10 mouse cellular contexts compared by ENCODE assay signal in the genomic region with DNA sequence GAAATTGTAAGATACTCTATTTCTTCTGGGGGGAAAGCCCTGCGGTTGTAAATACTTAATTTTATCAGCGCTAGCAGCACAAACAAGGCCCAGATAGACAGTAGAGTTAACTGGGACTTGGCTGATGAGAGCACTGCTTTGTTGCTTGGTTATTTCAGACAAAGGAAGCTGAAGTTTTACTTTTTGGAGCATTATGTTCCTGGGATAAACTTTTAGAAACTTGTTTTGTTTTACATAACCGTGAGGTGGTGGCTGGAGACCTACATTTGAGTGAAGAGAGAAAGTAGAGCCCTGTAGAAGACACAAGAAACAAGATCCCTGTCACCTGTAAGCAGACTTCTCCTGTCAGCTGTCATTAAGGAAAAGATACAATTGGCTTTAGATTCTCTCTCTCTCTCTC. TPM values are rescaled to one million over a fixed set of nuclear protein-coding genes. Genes with fewer than 3 reads are reported as not detected.
DNase-seq lines count a peak whose midpoint lies in the region; ATAC-seq and TF ChIP-seq lines count a peak whose summit lies in the region.
"Had no signal": no experiment of that assay in that cellular context is flagged by ENCODE, and none has a peak within 500 bp of the region (broad histone marks: within the 10 kb centered on the region; RNA-seq: fewer than 3 reads in every experiment).

No protein-coding gene starts in this region.

- no peak for TF ChIP-seq CTCF in stomach, postnatal 0 days (IDR thresholded peaks at IDR 0.05; ENCODE audit: low read depth)

- 58% methylated on average over 3 of the region's 3 CpGs for WGBS in heart, embryonic 13.5 days
- 64% methylated on average over 3 of the region's 3 CpGs for WGBS in neural tube, embryonic 11.5 days
- WGBS in midbrain, embryonic 10.5 days, result 64% methylated on average over 3 of the region's 3 CpGs
- 73% methylated on average over 3 of the region's 3 CpGs for WGBS in stomach, postnatal 0 days

- H3K27ac ChIP-seq in heart, embryonic 13.5 days (replicated peaks), result no peak overlapping the region
- H3K27ac ChIP-seq in neural tube, embryonic 11.5 days (ENCODE audit: low read depth, low read length), result no peak overlapping the region
- no peak overlapping the region; the same call in 1 of the 2 replicates for H3K27ac ChIP-seq in midbrain, embryonic 10.5 days (replicated peaks)
- H3K27ac ChIP-seq in stomach, postnatal 0 days (replicated peaks), result no peak overlapping the region

- H3K4me2 ChIP-seq in heart, embryonic 13.5 days, result peak overlapping the region; percentile 90
- peak overlapping the region; percentile 94 for H3K4me2 ChIP-seq in neural tube, embryonic 11.5 days (ENCODE audit: low read depth)
- peak overlapping the region; percentile 78 for H3K4me2 ChIP-seq in stomach, postnatal 0 days (replicated peaks; ENCODE audit: low read depth)

- no peak for TF ChIP-seq EP300 in stomach, postnatal 0 days (optimal IDR thresholded peaks at IDR 0.05)

- intact Hi-C loops in heart, postnatal 25 days (cut with DNase I), result no loop called here

- no peak for DNase-seq in heart, postnatal 25 days (ENCODE audit: low spot score)
- DNase-seq in neural tube, embryonic 11.5 days (ENCODE audit: low spot score), result no peak
- no peak for DNase-seq in neural tube, embryonic 10.5 days (ENCODE audit: extremely low spot score, low spot score)
- DNase-seq in midbrain, embryonic 10.5 days (ENCODE audit: low spot score), result no peak
- no peak for DNase-seq in stomach, postnatal 0 days (ENCODE audit: low spot score)
- DNase-seq in gastrocnemius, postnatal 10 days, result no peak
- no peak for DNase-seq in left cerebral cortex, adult 18-20 months (ENCODE audit: low spot score in 2 of 2)

- H3K36me3 ChIP-seq in heart, embryonic 13.5 days, result no peaks in the 10 kb centered on the region
- H3K36me3 ChIP-seq in neural tube, embryonic 11.5 days (ENCODE audit: control insufficient read depth, insufficient read depth, low read length), result no peaks in the 10 kb centered on the region
- H3K36me3 ChIP-seq in midbrain, embryonic 10.5 days, result no peaks in the 10 kb centered on the region
- no peaks in the 10 kb centered on the region for H3K36me3 ChIP-seq in stomach, postnatal 0 days (ENCODE audit: control insufficient read depth, insufficient read depth, low read length)

- H3K4me3 ChIP-seq in heart, embryonic 13.5 days, result peak overlapping the region; percentile 61
- no peak overlapping the region for H3K4me3 ChIP-seq in neural tube, embryonic 11.5 days (ENCODE audit: low read depth, low read length)
- peak overlapping the region; percentile 72 for H3K4me3 ChIP-seq in midbrain, embryonic 10.5 days
- no peak overlapping the region for H3K4me3 ChIP-seq in stomach, postnatal 0 days (ENCODE audit: low read depth, low read length)
- H3K4me3 ChIP-seq: erythroblast, embryonic 14.5 days had no signal

- H3K9ac ChIP-seq in heart, embryonic 13.5 days, result peak overlapping the region; percentile 78
- no peak overlapping the region for H3K9ac ChIP-seq in neural tube, embryonic 11.5 days (ENCODE audit: low read length)
- no peak overlapping the region; the same call in 1 of the 2 replicates for H3K9ac ChIP-seq in stomach, postnatal 0 days (ENCODE audit: low read length)

- H3K27me3 ChIP-seq in heart, embryonic 13.5 days (replicated peaks), result peaks cover 60% of the 10 kb centered on the region
- peaks cover 31% of the 10 kb centered on the region for H3K27me3 ChIP-seq in neural tube, embryonic 11.5 days (ENCODE audit: control insufficient read depth, insufficient read depth, low read length)
- peaks cover 52% of the 10 kb centered on the region for H3K27me3 ChIP-seq in midbrain, embryonic 10.5 days (ENCODE audit: low read depth, poor library complexity, severe bottlenecking)
- H3K27me3 ChIP-seq in stomach, postnatal 0 days (ENCODE audit: control insufficient read depth, insufficient read depth, low read length), result 0 out of 2 replicates have a peak, but pooled peaks cover 3% of the 10 kb centered on the region

- peaks cover 20% of the 10 kb centered on the region for H3K4me1 ChIP-seq in heart, embryonic 13.5 days
- H3K4me1 ChIP-seq in neural tube, embryonic 11.5 days (ENCODE audit: control insufficient read depth, insufficient read depth, low read length), result 0 out of 2 replicates have a peak, but pooled peaks cover 2% of the 10 kb centered on the region
- peaks cover 26% of the 10 kb centered on the region for H3K4me1 ChIP-seq in midbrain, embryonic 10.5 days
- H3K4me1 ChIP-seq in stomach, postnatal 0 days (replicated peaks; ENCODE audit: control insufficient read depth, insufficient read depth), result peaks cover 2% of the 10 kb centered on the region; the same call in 1 of the 2 replicates

- no peaks in the 10 kb centered on the region for H3K9me3 ChIP-seq in heart, embryonic 13.5 days
- no peaks in the 10 kb centered on the region for H3K9me3 ChIP-seq in neural tube, embryonic 11.5 days (ENCODE audit: control insufficient read depth, low read length)
- H3K9me3 ChIP-seq in midbrain, embryonic 10.5 days (replicated peaks), result no peaks in the 10 kb centered on the region
- no peaks in the 10 kb centered on the region for H3K9me3 ChIP-seq in stomach, postnatal 0 days (ENCODE audit: control insufficient read depth, low read length)

- ATAC-seq in heart, embryonic 13.5 days (ENCODE audit: extremely low read depth, insufficient number of reproducible peaks, low FRiP score, low TSS enrichment), result no peak
- ATAC-seq in neural tube, embryonic 11.5 days (ENCODE audit: insufficient read depth, low FRiP score, low TSS enrichment), result no peak
- no peak for ATAC-seq in stomach, postnatal 0 days (ENCODE audit: low FRiP score, low TSS enrichment)

RNA-seq across cellular contexts. Expression of gene Kcnc2, which starts 1.4 kb away (rescaled TPM):
- polyA plus RNA-seq in heart, embryonic 13.5 days (2015; fragmentation: Nextera tagmentation; extraction: Ambion mirVana), result 1.1 and 1.3 TPM in 2 replicates
- under 1 TPM; 0.39 to 0.42 TPM for total RNA-seq in heart, postnatal 25 days (2021)
- 0.52 and 0.81 TPM in 2 replicates for polyA plus RNA-seq in neural tube, embryonic 11.5 days (2014; fragmentation: Nextera tagmentation; extraction: Ambion mirVana)
- 1.0 and 2.6 TPM in 2 replicates for polyA plus RNA-seq in midbrain, embryonic 10.5 days (2016; fragmentation: Nextera tagmentation; extraction: Ambion mirVana)
- 0.22 and 0.30 TPM in 2 replicates for polyA plus RNA-seq in stomach, postnatal 0 days (2015; fragmentation: Nextera tagmentation; extraction: Ambion mirVana)
- total RNA-seq in gastrocnemius, postnatal 10 days (2021), result under 1 TPM; 0.34 to 0.49 TPM
- total RNA-seq in left cerebral cortex, adult 18-20 months (2021), result 10 to 100 TPM; 89.9 to 95.7 TPM
- total RNA-seq: megakaryocyte progenitor cell, adult 5-6 weeks had no signal

Comparison
In these comparisons a context has a peak if more than half of its experiments do, and no peak if none do; other contexts are left out.
1. H3K4me3 ChIP-seq: peak in heart, embryonic 13.5 days (single experiment) and midbrain, embryonic 10.5 days (single experiment); none in neural tube, embryonic 11.5 days (single experiment) and stomach, postnatal 0 days (single experiment).
2. Peak in every context shown above with its lines, with median percentiles within 50 percentile points of each other: H3K4me2 ChIP-seq.